Mouse (Mus musculus) heart, adult 2 months (tissue): Measurements from ENCODE around the gene Rassf2.

Source experiments
- CTCF ChIP-seq: fragments of 200-600 bp; IDR thresholded peaks from 2 replicates; pipeline ENCODE4 v1.8.1; 2022; ENCODE audit warnings: antibody characterized with exemption, mild to moderate bottlenecking, moderate library complexity
- EP300 ChIP-seq: fragments of 200-500 bp; IDR thresholded peaks from 2 replicates; pipeline ENCODE4 v1.6.1; 2011; ENCODE audit warnings: low read depth, low read length, control low read depth; ENCODE audit not compliant: insufficient read depth

DNA sequence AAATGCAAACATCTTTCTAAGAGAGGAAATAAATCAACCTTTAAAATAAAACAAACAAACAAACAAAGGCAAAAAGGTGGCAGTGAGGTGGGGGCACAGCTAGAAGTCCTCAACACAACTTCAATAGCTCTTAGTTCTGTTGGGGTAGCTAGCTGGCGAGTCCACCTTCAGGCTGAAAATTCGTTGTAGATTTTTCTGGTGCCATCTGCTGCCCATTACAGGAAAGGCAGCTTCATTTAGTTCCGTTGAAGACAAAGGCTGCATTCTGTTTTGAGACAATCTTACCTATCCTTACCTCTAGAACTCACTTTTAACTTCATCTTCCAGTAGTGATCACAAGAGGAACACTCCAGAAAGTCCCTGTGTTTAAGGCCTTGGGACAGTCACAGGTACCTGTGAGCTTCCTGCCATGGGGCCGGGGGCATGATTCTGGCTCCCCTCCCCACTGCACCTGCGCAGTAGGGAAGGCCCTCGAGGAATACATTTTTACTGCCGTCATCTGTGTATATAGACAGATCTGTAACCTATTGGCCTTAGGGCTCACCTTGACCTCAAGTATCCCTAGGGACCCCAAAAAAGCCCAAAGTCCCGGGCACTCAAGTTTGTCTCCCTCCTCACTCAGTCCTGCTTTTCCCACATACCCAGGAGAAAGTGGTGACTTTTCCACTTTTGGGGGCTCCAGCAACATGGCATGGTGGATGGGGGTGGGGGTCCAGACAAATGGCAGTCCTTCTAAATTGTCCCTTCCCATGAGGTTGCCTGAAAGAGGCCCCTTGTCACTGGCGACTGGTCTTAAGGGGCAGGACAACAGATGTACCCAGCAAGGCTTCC is 80.1 kb downstream of the Rassf2 start:
- peak; percentile 83 for TF ChIP-seq CTCF
- TF ChIP-seq EP300: no peak
